Mouse (Mus musculus): ENCODE measurements at regions not wholly inside any gene's neighbourhood (a gene's known extent, or its start where the extent isn't known, plus 50 kb on each side); places are given as distances from the start of the nearest gene placed in this dataset.
A peak's percentile ranks its signal among the peaks of the same experiment; 100 is the strongest.
"Not testable (repeated sequence)": the region's sequence is repeated elsewhere in the genome, so short reads cannot be mapped to it uniquely, and the experiment has no call there.

GRCm38 (mm10) chr6:109125447-109125846 is 297.0 kb downstream of the Edem1 start:
- DNase-seq (ENCODE audit: extremely low spot score, low spot score) = no peak

DNA sequence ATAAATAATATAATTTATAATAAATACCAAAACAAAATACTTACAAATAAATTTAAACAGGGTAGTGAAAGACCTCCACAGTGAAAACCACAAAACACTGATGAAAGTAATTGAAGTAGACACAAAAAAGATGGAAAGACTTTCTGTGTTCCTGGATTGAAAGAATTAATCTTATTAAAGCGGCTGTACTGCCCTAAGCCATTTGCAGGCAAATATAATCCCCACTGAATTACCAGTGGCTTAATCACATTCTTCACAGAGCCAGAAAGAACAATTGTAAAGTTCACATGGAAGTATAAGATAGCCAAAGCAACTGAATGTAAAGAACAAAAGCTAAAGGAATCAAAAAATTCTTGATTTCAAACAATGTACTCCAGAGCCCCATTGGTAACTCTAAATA is 298.8 kb downstream of the Edem1 start:
- no peak for DNase-seq (ENCODE audit: extremely low spot score, low spot score)

- no peak for DNase-seq (ENCODE audit: extremely low spot score, low spot score)
These were observed 317.7 kb downstream of the Edem1 start for GRCm38 (mm10) chr6:109146111-109146510.

DNA sequence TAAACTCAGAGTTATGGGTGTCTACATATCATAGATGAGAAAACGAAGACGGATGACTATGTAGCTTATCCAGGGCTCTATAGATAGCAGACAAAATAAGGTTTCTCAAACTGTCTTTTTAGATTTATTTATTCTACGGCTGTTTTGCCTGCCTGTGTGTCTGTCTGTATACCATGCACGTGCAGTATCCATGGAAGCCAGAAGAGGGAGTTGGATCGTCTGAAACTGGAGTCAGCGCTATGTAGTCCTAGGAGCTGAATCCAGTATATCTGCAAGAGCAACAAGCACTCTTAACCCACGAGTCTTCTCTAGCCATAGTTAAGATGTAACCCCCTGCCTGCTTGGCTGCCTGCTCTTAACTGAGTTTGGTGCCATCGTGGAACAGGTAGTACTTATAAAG is 320.6 kb downstream of the Edem1 start:
- no peak for DNase-seq (ENCODE audit: extremely low spot score, low spot score)

DNA sequence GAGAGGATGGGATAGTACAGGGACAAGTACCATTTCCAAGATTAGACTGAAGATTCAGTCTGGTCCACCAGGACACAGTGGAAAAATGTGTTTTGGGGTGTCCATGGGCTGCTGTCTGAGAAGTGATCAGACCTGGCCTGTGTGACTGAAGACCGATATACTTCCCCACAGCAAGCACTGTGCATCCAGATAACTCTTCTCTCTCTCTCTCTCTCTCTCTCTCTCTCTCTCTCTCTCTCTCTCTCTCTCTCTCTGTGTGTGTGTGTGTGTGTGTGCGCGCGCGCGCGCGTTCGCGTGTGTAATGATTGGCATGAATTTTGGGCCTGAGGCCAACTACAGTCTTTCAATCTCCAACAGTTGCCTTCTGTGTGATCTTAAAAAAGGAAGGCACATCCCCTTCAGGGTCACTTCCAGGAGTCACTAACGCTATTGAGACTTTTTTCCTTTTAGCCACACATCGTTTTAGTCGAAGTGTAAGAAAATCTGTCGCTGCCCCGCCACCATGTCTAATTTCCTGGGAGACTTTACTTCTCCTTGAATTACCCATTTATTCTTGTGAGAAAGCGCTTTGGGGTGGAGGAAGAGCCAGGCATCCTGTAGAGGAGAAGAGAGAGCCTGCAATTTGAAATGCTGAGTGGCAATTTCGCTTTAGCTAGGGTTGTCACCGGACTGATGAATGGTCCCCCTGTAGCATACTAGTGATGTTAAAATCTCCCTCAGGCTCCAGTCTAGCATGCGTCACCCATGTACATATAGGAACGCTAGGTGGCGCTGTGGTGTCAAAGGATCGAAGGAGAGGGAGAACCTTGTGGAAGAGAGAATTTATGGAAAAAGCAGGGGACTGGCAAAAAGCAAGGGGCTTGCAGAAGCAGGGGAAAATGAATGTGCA is 321.8 kb downstream of the Edem1 start:
- peak; percentile 79 for DNase-seq (ENCODE audit: extremely low spot score, low spot score)

DNA sequence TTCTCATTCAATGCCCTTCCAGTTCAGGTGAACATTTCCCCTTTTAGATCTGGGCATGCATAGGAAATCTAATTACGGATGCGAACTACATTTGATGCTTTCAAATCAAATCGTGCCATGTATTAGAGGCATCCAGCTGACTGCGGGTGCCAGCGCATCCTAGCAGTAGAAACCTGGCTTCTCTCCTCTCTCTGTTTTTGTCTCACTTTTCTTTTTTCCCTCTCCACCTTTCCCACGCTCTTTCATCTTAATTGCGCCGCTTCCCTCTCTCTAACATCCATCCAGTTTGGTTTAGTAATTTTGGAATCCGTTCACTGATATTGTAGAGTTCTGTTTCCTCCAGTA is 322.4 kb downstream of the Edem1 start:
- DNase-seq (ENCODE audit: extremely low spot score, low spot score) = no peak

- DNase-seq (ENCODE audit: extremely low spot score, low spot score) = no peak
These were observed 325.2 kb downstream of the Edem1 start for GRCm38 (mm10) chr6:109153624-109154023.

GRCm38 (mm10) chr6:109159561-109159960 is 331.1 kb downstream of the Edem1 start:
- DNase-seq (ENCODE audit: extremely low spot score, low spot score) = no peak

- DNase-seq (ENCODE audit: extremely low spot score, low spot score) = no peak
These were observed 339.0 kb downstream of the Edem1 start for GRCm38 (mm10) chr6:109167439-109167838.

- DNase-seq (ENCODE audit: extremely low spot score, low spot score) = no peak
These were observed 343.8 kb downstream of the Edem1 start for GRCm38 (mm10) chr6:109172104-109172850.

- no peak for DNase-seq (ENCODE audit: extremely low spot score, low spot score)
These were observed 344.6 kb downstream of the Edem1 start for GRCm38 (mm10) chr6:109173015-109173414.

- no peak for DNase-seq (ENCODE audit: extremely low spot score, low spot score)
These were observed 348.4 kb downstream of the Edem1 start for GRCm38 (mm10) chr6:109176876-109177275.

- peak; percentile 16 for DNase-seq (ENCODE audit: extremely low spot score, low spot score)
These were observed 354.4 kb downstream of the Edem1 start for GRCm38 (mm10) chr6:109182878-109183277.

- not testable (repeated sequence) for DNase-seq (ENCODE audit: extremely low spot score, low spot score)
These were observed 364.6 kb downstream of the Edem1 start for GRCm38 (mm10) chr6:109193061-109193460.

DNA sequence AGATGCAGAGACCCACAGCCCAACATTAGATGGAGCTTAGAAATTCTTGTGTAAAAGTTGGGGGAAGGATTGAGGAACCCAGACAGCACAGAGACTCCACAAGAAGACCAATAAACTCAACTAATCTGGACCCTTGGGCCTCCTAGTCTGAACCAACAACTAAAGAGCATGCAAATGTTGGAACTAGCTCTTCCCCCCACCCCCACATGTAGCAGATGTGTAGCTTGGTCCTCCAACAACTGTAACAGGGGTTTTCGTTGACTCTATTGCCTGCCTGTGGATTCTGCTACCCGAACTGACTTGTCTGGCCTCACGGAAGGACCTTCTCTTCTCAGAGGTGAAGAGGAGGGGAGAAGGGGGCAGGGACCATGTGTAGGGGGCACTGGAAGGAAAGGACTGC is 365.2 kb downstream of the Edem1 start:
- no peak for DNase-seq (ENCODE audit: extremely low spot score, low spot score)

DNA sequence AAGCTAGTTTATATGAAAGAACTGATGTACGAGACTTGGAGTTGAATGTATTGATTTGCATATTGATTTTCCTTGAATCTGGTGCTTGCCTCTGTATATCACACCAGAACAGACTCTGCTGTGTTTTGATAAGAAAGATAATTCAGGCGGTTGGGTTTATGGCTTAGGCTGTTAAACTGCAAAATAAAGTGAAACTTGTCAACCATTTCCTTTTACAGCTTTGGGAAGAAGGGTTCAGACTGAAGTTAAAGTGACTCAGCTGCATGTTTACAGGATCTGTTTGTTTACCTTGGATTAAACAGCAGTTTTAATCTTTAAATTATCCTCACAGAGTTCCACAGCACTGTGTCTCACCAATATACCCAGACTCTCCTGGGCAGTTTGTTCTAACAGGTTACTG is 381.3 kb downstream of the Edem1 start:
- no peak for DNase-seq (ENCODE audit: extremely low spot score, low spot score)

DNA sequence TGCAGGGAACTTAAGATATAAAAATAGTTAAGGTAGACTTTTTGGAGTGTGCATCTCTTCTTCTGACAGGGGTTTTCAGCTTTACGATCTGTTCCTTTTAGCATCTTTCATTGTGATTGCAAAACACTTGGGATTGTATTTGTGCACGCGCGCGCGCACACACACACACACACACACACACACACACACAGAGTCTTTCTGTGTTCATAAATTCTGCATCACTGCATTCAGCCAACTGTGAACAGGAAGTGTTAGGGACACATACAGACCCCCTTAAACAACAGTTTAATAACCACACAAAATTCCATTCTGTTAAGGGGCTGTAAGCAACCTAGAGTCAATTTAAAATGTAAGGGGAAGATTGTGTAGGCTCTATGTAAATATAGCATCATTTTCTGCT is 401.9 kb downstream of the Edem1 start:
- no peak for DNase-seq (ENCODE audit: extremely low spot score, low spot score)

- DNase-seq (ENCODE audit: extremely low spot score, low spot score) = no peak
These were observed 405.0 kb downstream of the Edem1 start for GRCm38 (mm10) chr6:109233426-109233825.

GRCm38 (mm10) chr6:109245666-109246065 is 417.2 kb downstream of the Edem1 start:
- DNase-seq (ENCODE audit: extremely low spot score, low spot score) = no peak

DNA sequence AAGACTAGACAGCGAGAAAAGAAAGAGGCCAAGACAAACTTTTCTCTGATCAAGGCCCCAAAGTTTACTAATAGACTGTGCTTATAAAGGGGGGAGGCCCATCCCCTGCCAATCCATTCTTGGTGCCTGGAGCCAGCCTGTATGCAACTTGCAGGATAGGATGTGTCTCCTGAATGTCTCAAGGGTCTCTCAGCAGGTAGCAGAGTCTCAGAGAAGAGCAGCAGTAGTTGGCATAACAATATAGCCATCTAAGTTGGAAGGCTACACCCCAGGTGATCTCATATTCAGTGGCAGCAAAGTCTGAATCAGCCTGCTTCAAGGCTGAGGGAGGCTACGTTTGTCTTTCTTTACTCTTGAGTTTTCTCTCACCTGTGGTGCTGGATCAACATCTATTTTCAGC is 418.1 kb downstream of the Edem1 start:
- DNase-seq (ENCODE audit: extremely low spot score, low spot score) = not testable (repeated sequence)
